Mouse (Mus musculus) thymus, adult 18-20 months (tissue): ENCODE data around the gene Naa35.

ENCODE experiments used
- DNase-seq, 2 experiments: peaks; one replicate each; pipeline ENCODE4 v3.0.0; 2022; ENCODE audit warnings: mixed read lengths in 2 of 2

The Naa35 gene

GRCm38 (mm10) chr13:59674215-59674614 lies 89.2 kb downstream of the Naa35 start:
- no peak for DNase-seq

GRCm38 (mm10) chr13:59674761-59675150 lies 89.7 kb downstream of the Naa35 start:
- no peak for DNase-seq

GRCm38 (mm10) chr13:59675151-59676011 lies 90.3 kb downstream of the Naa35 start, which contains the start of gene Golm1:
Gene Golm1, minus strand, starts transcription at chr13:59675811.
- peak in 1 of 2 experiments; percentile 9 for DNase-seq

- DNase-seq: no peak
Observed at GRCm38 (mm10) chr13:59676316-59677229, 91.5 kb downstream of the Naa35 start.

GRCm38 (mm10) chr13:59679306-59679705 lies 94.2 kb downstream of the Naa35 start:
- no peak for DNase-seq

GRCm38 (mm10) chr13:59679908-59680307 lies 94.8 kb downstream of the Naa35 start:
- no peak for DNase-seq

- no peak for DNase-seq
Observed at GRCm38 (mm10) chr13:59682629-59683028, 97.6 kb downstream of the Naa35 start.

- DNase-seq: no peak
Observed at GRCm38 (mm10) chr13:59685236-59685635, 100.2 kb downstream of the Naa35 start.
